Mouse (Mus musculus): ENCODE results near the gene Tlk2.

DNA sequence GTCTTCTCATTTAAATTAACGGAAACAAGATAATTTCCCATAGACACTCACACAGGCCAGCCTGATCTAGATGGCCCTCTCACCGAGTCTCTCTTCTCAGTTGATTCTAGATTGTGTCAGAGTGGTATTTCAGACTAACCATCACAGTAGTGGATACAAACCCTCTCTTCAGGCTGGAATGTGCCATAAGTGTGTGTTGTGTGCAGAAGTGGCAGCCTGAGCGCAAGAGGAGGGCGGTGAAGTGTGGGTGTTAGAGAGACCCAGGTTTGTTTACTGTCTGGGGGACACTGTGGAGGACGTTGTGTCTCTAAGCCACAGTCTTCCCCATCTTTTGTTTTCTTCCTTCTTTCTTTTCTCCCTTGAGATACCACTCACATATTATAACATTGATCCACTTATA is 144.9 kb downstream of the Tlk2 start:
- TF ChIP-seq CTCF (IDR thresholded peaks at IDR 0.05; ENCODE audit: control insufficient read depth, insufficient read depth, insufficient replicate concordance, low read depth, low read length) (no peak), POLR2A (IDR thresholded peaks at IDR 0.05; ENCODE audit: control insufficient read depth, low read depth, low read length) (no peak)
